Mouse (Mus musculus) retina, postnatal 1 day (tissue): ENCODE measurements at regions not wholly inside any gene's neighbourhood (a gene's known extent, or its start where the extent isn't known, plus 50 kb on each side); places are given as distances from the start of the nearest gene placed in this dataset.

Experiments used
- DNase-seq: peaks from one replicate; pipeline ENCODE4 v3.0.0-alpha.2; 2012

DNA sequence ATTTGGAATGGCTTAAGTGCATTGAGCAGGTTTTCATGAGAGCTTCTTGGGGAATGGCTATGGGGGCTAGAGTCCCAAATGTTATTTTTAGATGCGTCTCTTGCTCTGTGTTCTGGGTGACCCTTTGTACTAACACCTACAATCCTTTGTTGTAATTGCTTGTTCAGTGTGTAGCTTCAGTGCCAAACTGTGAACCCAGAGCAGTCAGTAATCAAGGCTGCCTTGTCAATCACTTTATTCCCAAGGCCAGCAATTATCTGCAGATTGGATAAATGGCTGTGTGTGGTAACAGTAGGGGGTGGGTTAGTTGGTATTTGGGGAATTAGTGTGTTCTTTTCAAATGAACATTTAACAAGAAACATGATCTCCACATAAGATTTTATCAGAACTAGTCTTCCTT, 390.4 kb downstream of the Poteg start:
- DNase-seq, result peak; percentile 60

GRCm38 (mm10) chr8:27866468-27866995, 419.1 kb downstream of the Poteg start:
- DNase-seq, result peak; percentile 88

DNA sequence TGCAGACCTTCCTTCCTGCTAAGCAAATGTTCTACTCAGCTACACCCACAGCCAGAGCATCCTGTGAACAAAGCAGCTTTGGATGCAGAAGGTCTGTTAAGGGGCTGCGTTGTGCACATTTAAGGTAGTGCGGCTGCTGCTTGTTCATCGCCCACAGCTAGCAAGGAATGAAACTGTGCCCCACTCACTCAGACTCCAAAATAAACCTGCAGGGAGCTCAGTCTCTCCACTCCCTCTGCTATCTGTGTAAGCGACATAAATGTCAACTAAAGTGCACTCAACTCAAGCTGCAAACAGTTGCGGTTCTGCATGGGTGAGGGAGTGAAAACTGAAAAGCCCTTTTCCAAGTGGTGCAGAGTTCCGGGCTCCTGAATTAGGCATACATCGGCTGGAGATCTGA, 421.1 kb downstream of the Poteg start:
- DNase-seq, result no peak

DNA sequence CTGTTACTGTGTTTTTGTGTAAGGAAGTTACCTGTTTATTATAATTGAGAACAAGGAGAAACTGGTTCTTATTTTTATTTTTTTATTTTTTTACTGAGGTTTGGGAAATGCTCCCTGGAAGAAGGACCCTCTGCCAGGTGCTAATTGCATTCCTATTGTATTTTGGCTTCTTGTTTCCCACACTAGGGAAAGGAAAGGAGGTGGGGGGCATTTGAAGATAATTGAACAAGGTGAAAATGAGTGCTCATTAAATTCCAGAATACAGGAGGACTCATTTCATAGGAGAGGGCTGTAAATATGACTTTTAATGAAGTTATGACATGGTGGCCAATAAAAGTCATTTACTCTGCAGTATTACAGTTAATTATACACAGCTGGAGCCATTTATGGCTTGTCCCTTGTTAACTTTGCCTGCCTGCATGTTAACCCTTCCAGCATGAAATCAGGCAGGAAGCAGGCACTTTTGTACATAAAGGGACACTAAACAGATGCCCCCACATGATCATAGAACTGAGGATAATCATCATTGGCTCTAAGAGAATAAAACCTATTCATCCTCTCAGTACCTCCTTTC, 430.3 kb downstream of the Poteg start:
- DNase-seq, result no peak

DNA sequence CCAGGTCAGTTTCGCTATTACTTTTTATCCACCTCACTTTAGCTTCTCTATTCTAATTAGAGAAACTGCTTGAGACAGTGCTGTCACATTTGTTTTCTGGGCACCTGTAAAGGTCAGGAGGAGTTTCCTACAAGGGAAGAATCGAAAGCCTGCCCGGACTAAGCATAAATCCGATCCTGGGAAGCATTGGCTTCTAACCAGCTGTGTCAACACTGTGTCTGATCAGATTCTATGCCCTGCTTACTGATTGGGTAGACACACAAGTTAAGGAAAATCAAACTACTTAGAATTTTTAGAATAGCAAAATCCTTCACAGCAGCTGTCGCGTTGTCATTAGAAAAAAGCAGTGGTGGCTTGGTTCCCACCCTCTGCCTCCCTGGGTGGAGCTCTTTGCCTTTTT, 441.8 kb downstream of the Poteg start:
- DNase-seq, result no peak

DNA sequence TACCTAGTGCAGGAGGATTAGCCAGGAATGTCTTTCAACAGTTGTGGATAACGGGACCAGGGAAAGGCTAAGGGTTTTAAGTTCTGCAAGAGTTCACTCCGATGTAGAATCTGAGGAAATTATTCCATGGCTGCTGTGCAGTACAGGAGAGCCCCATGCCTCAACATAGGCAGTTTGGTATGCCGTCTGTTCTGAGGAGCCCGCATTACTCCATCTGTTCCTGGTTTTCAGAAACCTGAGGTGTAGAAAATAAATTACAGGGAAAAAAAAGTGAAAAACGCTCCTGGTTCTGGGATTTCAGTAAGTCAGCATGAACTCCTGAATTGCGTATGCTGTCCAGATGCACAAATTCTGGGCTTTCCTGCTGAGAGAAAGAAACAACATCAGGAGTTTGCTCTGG, 446.9 kb downstream of the Poteg start:
- DNase-seq, result no peak

- no peak for DNase-seq
Measured at GRCm38 (mm10) chr8:27900115-27900514, 452.6 kb downstream of the Poteg start.

- no peak for DNase-seq
Measured at GRCm38 (mm10) chr8:27903796-27904195, 456.3 kb downstream of the Poteg start.

- no peak for DNase-seq
Measured at GRCm38 (mm10) chr8:27909347-27909945, 462.0 kb downstream of the Poteg start.

GRCm38 (mm10) chr8:27938559-27939492, 491.4 kb downstream of the Poteg start:
- DNase-seq, result no peak

DNA sequence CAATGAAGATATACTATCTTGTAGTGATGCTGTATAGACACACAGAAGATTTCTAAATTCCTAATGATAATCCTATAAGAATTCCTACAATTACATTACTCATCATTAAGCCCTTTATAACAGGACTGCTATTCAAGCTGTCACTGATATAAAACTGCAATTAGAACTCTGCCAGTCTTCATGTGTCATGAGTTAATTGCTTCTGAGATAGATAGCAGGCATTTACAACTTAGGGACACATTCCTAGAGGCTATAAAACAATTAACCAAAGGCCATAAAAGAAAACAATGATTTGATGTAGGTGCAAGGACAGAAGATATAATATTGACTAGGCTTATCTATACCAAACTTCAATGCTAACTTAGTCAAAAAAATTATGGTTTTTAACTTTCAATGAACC, 507.5 kb downstream of the Poteg start:
- DNase-seq, result no peak

GRCm38 (mm10) chr8:27980920-27981319, 533.5 kb downstream of the Poteg start:
- DNase-seq, result no peak

DNA sequence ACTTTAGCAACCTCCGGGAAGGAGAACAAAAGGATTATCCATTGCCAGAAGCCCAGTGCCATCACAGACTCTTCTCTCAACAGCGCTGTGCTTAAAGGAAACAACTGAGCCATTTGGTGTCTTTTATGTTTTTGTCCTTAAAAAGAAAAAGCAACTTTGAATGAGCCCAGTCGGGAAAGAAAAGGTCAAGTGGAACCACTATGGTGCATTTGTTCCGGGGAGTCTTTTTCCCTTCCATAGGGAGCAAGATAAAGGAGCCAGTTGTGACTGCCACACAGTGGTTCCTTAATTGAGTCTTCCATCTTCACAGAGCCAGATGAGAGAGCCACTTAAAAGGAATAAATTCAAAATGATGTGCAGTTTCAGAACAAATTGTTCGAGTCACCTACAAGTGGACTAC, 534.3 kb downstream of the Poteg start:
- no peak for DNase-seq

DNA sequence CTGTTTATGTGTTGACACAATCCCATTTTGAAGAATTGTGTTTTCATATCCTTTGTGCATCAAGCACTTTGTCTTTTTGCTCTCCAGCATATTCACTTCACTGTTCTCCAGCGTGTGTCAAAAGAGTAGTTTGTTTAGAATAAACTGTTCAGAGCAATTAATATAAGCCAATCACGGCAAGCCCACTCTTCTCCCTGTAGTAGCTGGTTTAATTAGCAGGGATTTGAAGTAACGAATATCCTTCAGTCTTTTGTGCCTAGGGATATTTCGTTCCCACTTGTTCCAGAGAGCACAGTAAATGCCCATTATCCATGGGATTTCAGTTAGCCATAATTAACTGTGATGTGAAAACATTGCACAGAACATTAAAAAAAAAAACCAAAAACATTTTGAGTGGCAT, 565.4 kb downstream of the Poteg start:
- no peak for DNase-seq
